Mouse (Mus musculus): Measurements from ENCODE around the gene Rcor3.

Gene Rcor3

GRCm38 (mm10) chr1:192094451-192095170 is 43.3 kb downstream of the Rcor3 start:
- peak; percentile 43 for DNase-seq (ENCODE audit: extremely low spot score)

- peak; percentile 78 for DNase-seq (ENCODE audit: extremely low spot score)
Observed at GRCm38 (mm10) chr1:192092879-192093660, 44.8 kb downstream of the Rcor3 start.

GRCm38 (mm10) chr1:192091806-192092772 is 45.8 kb downstream of the Rcor3 start, which contains the start of gene Traf5:
Gene Traf5 (minus strand): TSS chr1:192092559.
- DNase-seq (ENCODE audit: extremely low spot score), result peak; percentile 96

- DNase-seq (ENCODE audit: extremely low spot score), result no peak
Observed at GRCm38 (mm10) chr1:192090689-192091567, 46.9 kb downstream of the Rcor3 start.

- DNase-seq (ENCODE audit: extremely low spot score), result no peak
Observed at GRCm38 (mm10) chr1:192090281-192090680, 47.6 kb downstream of the Rcor3 start.

GRCm38 (mm10) chr1:192089208-192090166 is 48.4 kb downstream of the Rcor3 start:
- DNase-seq (ENCODE audit: extremely low spot score), result no peak

- no peak for DNase-seq (ENCODE audit: extremely low spot score)
Observed at GRCm38 (mm10) chr1:192088011-192088410, 49.9 kb downstream of the Rcor3 start.

- DNase-seq (ENCODE audit: extremely low spot score), result no peak
Observed at GRCm38 (mm10) chr1:192087098-192087497, 50.8 kb downstream of the Rcor3 start.

GRCm38 (mm10) chr1:192086279-192087037 is 51.4 kb downstream of the Rcor3 start:
- no peak for DNase-seq (ENCODE audit: extremely low spot score)

GRCm38 (mm10) chr1:192085218-192085617 is 52.6 kb downstream of the Rcor3 start:
- no peak for DNase-seq (ENCODE audit: extremely low spot score)

- no peak for DNase-seq (ENCODE audit: extremely low spot score)
Observed at GRCm38 (mm10) chr1:192082646-192083045, 55.2 kb downstream of the Rcor3 start.

GRCm38 (mm10) chr1:192081129-192081528 is 56.7 kb downstream of the Rcor3 start:
- no peak for DNase-seq (ENCODE audit: extremely low spot score)

- DNase-seq (ENCODE audit: extremely low spot score), result no peak
Observed at GRCm38 (mm10) chr1:192079121-192079520, 58.7 kb downstream of the Rcor3 start.

GRCm38 (mm10) chr1:192078406-192078805 is 59.5 kb downstream of the Rcor3 start:
- DNase-seq (ENCODE audit: extremely low spot score), result no peak

- DNase-seq (ENCODE audit: extremely low spot score), result no peak
Observed at GRCm38 (mm10) chr1:192076796-192077535, 60.9 kb downstream of the Rcor3 start.

GRCm38 (mm10) chr1:192076101-192076500 is 61.8 kb downstream of the Rcor3 start:
- DNase-seq (ENCODE audit: extremely low spot score), result no peak

- DNase-seq (ENCODE audit: extremely low spot score), result no peak
Observed at GRCm38 (mm10) chr1:192074824-192075223, 63.0 kb downstream of the Rcor3 start.

GRCm38 (mm10) chr1:192072426-192072825 is 65.4 kb downstream of the Rcor3 start:
- DNase-seq (ENCODE audit: extremely low spot score), result no peak
